Mouse (Mus musculus) natural killer cell, adult 2 months (primary cell): ENCODE results near the gene Rapgef3.
A peak's percentile ranks its signal among the peaks of the same experiment; 100 is the strongest.

Experiments
- DNase-seq, 2 experiments: peaks; one replicate each; pipeline ENCODE4 v3.0.0; 2022; ENCODE audit warnings: low spot score in 2 of 2

Gene Rapgef3

GRCm38 (mm10) chr15:97793386-97794153 lies 25.8 kb upstream of the Rapgef3 start:
- no peak for DNase-seq

GRCm38 (mm10) chr15:97791126-97791700 lies 23.4 kb upstream of the Rapgef3 start:
- DNase-seq: no peak

GRCm38 (mm10) chr15:97789761-97790505 lies 22.2 kb upstream of the Rapgef3 start:
- peak in 1 of 2 experiments; percentile 41 for DNase-seq

- DNase-seq: no peak
Observed at GRCm38 (mm10) chr15:97788821-97789220, 21.0 kb upstream of the Rapgef3 start.

GRCm38 (mm10) chr15:97787799-97788667 lies 20.3 kb upstream of the Rapgef3 start:
- no peak for DNase-seq

- no peak for DNase-seq
Observed at GRCm38 (mm10) chr15:97787148-97787798, 19.5 kb upstream of the Rapgef3 start.

- no peak for DNase-seq
Observed at GRCm38 (mm10) chr15:97786412-97787112, 18.8 kb upstream of the Rapgef3 start.

GRCm38 (mm10) chr15:97785731-97786411 lies 18.1 kb upstream of the Rapgef3 start:
- no peak for DNase-seq

GRCm38 (mm10) chr15:97784561-97785161 lies 16.9 kb upstream of the Rapgef3 start:
- no peak for DNase-seq

- peak; percentile 81 to 90 for DNase-seq
Observed at GRCm38 (mm10) chr15:97784092-97784559, 16.4 kb upstream of the Rapgef3 start.

GRCm38 (mm10) chr15:97782749-97783105 lies 15.0 kb upstream of the Rapgef3 start:
- DNase-seq: peak; percentile 50 to 80

GRCm38 (mm10) chr15:97781961-97782748 lies 14.4 kb upstream of the Rapgef3 start:
- DNase-seq: no peak

GRCm38 (mm10) chr15:97780611-97781031 lies 12.8 kb upstream of the Rapgef3 start:
- peak in 1 of 2 experiments; percentile 22 for DNase-seq

- DNase-seq: no peak
Observed at GRCm38 (mm10) chr15:97779576-97779975, 11.8 kb upstream of the Rapgef3 start.

GRCm38 (mm10) chr15:97778311-97779098 lies 10.7 kb upstream of the Rapgef3 start, which contains the start of gene Slc48a1:
Gene Slc48a1, plus strand, starts transcription at chr15:97778520.
- DNase-seq: no peak

- no peak for DNase-seq
Observed at GRCm38 (mm10) chr15:97776919-97777318, 9.1 kb upstream of the Rapgef3 start.

- DNase-seq: peak; percentile 20 to 64
Observed at GRCm38 (mm10) chr15:97776514-97776913, 8.7 kb upstream of the Rapgef3 start.

GRCm38 (mm10) chr15:97773961-97774370 lies 6.2 kb upstream of the Rapgef3 start:
- DNase-seq: no peak
